Mouse (Mus musculus): ENCODE data around the gene Prr3. TPM values are rescaled to one million over a fixed set of nuclear protein-coding genes. Genes with fewer than 3 reads are reported as not detected.
A peak's percentile ranks its signal among the peaks of the same experiment; 100 is the strongest.
"Not testable (repeated sequence)": the region's sequence is repeated elsewhere in the genome, so short reads cannot be mapped to it uniquely, and the experiment has no call there.

Gene Prr3
- polyA plus RNA-seq, 1 experiment from 2014 or later, result 18.1 TPM

DNA sequence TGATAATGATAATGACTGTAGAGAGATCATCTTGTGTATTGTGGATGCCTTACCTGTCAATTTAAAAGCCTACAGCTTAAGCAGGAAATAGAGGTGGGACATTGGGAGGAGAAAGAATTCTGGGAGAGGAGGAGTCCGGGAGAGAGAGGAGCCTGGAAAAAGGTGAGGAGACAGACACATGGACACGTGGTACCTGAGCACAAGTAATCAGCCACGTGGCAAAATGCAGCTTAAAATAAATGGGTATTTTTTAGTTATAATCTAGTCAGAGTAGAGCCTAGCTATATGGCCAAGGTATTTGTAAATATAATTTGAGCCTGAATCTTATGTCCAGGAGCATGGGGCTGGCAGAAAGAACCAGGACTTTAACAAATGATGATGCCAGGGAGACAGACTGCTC lies 39.5 kb upstream of the Prr3 start:
- no peak overlapping the region for H3K9ac ChIP-seq
- no peaks in the 10 kb centered on the region for H3K27me3 ChIP-seq (replicated peaks)
- peak overlapping the region; percentile 73 for H3K27ac ChIP-seq (replicated peaks)
- H3K9me3 ChIP-seq, result no peaks in the 10 kb centered on the region
- peak overlapping the region; percentile 61 for H3K4me2 ChIP-seq
- WGBS, result 63% methylated on average over 3 of the region's 3 CpGs
- no peak for ATAC-seq (ENCODE audit: extremely low read depth, insufficient number of reproducible peaks, low FRiP score, low TSS enrichment)
- H3K36me3 ChIP-seq, result peaks cover 21% of the 10 kb centered on the region
- peak overlapping the region; percentile 34 for H3K4me3 ChIP-seq
- peaks cover 15% of the 10 kb centered on the region for H3K4me1 ChIP-seq

DNA sequence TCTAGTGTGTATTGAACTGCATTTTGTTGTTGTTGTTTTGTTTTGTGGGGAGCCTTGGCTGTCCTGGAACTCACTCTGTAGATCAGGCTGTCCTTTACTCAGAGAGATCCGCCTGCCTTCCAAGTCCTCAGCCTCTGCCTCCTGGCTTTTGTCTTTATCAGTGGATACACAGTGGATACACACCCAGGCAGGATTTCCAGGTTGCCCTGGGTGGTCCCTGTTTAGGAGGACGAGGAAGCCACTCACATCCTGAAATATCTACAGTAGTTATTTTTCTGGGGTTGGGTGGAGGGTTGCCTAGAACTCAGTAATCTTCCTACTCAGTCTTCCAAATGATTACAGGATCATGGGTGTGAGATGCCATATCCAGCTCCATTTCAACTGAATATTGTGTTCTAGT lies 38.9 kb upstream of the Prr3 start:
- H3K4me1 ChIP-seq, result peaks cover 15% of the 10 kb centered on the region
- no peak overlapping the region for H3K9ac ChIP-seq
- no peak overlapping the region; the same call in 1 of the 2 replicates for H3K27ac ChIP-seq (replicated peaks)
- H3K4me2 ChIP-seq, result peak overlapping the region; percentile 61
- H3K36me3 ChIP-seq, result peaks cover 26% of the 10 kb centered on the region
- WGBS, result 46% methylated on average over 2 of the region's 2 CpGs
- no peaks in the 10 kb centered on the region for H3K9me3 ChIP-seq
- no peak for ATAC-seq (ENCODE audit: extremely low read depth, insufficient number of reproducible peaks, low FRiP score, low TSS enrichment)
- H3K4me3 ChIP-seq, result peak overlapping the region; percentile 34
- H3K27me3 ChIP-seq (replicated peaks), result no peaks in the 10 kb centered on the region

DNA sequence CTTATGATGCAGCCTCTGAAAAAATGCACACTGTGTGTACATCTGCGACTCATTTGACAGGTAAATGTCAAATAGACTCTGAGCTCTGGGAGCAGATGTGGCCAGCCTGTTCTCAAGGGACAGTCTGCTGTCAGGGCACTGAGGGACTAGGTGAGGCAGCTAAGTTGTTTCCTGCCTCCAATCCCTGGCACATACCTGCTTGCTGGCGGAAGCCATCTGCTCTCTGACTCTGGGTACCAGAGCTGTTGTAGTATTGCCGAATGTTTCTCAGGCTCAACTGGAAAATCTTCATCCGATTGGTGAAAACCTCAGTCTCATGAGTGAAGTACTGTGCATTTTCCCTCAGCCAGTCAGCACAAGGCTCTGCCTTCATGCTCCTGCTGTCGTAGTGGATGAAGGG lies 37.0 kb upstream of the Prr3 start:
- ATAC-seq (ENCODE audit: extremely low read depth, insufficient number of reproducible peaks, low FRiP score, low TSS enrichment), result no peak
- no peak overlapping the region for H3K27ac ChIP-seq (replicated peaks)
- peaks cover 4% of the 10 kb centered on the region; the same call in 1 of the 2 replicates for H3K4me1 ChIP-seq
- no peaks in the 10 kb centered on the region for H3K9me3 ChIP-seq
- H3K9ac ChIP-seq, result no peak overlapping the region
- WGBS, result 81% methylated on average over 5 of the region's 5 CpGs
- H3K36me3 ChIP-seq, result peaks cover 26% of the 10 kb centered on the region
- H3K4me3 ChIP-seq, result no peak overlapping the region
- H3K4me2 ChIP-seq, result peak overlapping the region; percentile 61; the same call in 1 of the 2 replicates
- H3K27me3 ChIP-seq (replicated peaks), result no peaks in the 10 kb centered on the region

DNA sequence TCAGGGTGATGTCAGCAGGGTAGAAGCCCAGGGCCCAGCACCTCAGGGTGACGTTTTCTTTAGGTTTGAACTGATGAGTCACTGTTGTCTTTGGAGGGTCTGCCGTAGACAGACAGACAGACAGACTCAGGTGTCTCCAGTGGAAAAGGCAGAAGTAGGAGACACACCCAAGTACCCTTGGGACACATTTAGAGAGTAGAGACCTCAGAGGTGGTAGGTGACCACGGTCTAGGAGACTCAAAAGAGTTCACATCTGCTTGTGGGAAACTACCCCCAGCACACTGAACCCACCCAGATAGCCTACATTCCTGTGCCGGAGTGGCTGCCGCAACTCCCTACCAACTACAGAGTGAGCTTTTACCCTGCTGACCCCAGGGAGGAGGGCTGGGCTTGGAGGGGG lies 34.9 kb upstream of the Prr3 start:
- no peak for ATAC-seq (ENCODE audit: extremely low read depth, insufficient number of reproducible peaks, low FRiP score, low TSS enrichment)
- no peaks in the 10 kb centered on the region for H3K9me3 ChIP-seq
- H3K4me1 ChIP-seq, result no peaks in the 10 kb centered on the region
- H3K36me3 ChIP-seq, result peaks cover 26% of the 10 kb centered on the region
- no peak overlapping the region for H3K9ac ChIP-seq
- H3K4me3 ChIP-seq, result no peak overlapping the region
- no peak overlapping the region for H3K27ac ChIP-seq (replicated peaks)
- H3K4me2 ChIP-seq, result no peak overlapping the region
- no peaks in the 10 kb centered on the region for H3K27me3 ChIP-seq (replicated peaks)
- 91% methylated on average over 5 of the region's 5 CpGs for WGBS

DNA sequence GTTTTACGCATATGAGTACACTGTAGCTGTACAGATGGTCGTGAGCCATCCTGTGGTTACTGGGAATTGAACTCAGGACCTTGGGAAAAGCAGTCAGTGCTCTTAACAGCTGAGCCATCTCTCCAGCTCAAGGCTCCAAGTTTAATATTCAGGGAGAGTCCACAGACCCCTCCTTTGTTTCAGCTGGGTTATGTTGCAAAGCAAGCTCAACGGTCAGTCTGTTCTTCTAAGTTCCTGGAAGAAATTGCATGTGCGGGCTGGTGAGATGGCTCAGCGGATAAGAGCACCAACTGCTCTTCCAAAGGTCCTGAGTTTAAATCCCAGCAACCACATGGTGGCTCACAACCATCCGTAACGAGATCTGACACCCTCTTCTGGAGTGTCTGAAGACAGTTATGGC lies 24.4 kb upstream of the Prr3 start:
- H3K4me2 ChIP-seq; H3K9ac ChIP-seq; ATAC-seq (ENCODE audit: extremely low read depth, insufficient number of reproducible peaks, low FRiP score, low TSS enrichment); H3K9me3 ChIP-seq; H3K27me3 ChIP-seq (replicated peaks); H3K27ac ChIP-seq (replicated peaks); H3K4me1 ChIP-seq; H3K4me3 ChIP-seq: not testable (repeated sequence)
- peaks cover 13% of the 10 kb centered on the region for H3K36me3 ChIP-seq
- 91% methylated on average over 7 of the region's 7 CpGs for WGBS

DNA sequence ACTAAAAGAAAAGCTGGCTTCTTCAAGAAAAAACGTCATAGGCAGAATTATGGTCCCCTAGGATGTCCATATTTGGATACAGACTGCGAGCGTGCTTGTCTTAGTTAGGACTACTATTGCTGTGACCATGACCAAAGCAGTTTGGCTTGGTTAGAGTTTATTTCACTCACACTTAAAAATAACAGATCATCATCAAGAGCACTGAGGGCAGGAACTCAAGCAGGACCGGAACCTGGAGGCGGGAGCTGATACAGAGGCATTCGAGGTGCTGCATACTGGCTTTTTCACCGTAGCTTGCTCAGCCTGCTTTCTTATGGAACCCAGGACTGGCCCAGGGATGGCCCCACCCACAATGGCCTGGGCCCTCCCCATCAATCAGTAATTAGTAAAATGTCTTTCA lies 23.3 kb upstream of the Prr3 start:
- Histone ChIP-seq H3K36me3 (peaks cover 13% of the 10 kb centered on the region), H3K27ac (replicated peaks) (no peak overlapping the region), H3K27me3 (replicated peaks) (no peaks in the 10 kb centered on the region), H3K4me1 (peaks cover 6% of the 10 kb centered on the region), H3K9me3 (0 out of 2 replicates have a peak, but pooled peaks cover 8% of the 10 kb centered on the region), H3K4me2 (no peak overlapping the region), H3K4me3 (no peak overlapping the region), H3K9ac (no peak overlapping the region)
- WGBS, result 88% methylated on average over 7 of the region's 7 CpGs
- no peak for ATAC-seq (ENCODE audit: extremely low read depth, insufficient number of reproducible peaks, low FRiP score, low TSS enrichment)

DNA sequence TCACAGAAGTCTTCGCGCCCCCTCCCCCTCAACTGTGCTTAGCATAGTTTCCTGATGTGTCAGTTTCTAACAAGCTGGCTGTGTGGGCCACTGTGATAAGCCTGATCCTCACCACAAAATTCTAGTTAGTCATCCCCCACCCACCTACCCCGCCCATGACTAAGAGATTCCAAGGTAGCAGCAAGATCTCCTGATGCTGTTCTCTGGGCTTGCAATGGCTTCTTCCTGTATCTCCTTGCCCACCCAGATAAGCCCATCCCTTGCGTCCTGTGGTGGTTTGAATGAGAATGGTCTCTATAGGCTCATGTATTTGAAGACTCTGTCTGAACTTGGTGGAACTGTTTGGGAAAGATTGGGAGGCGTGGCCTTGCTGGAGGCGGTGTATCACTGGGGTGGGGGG lies 21.9 kb upstream of the Prr3 start:
- WGBS, result 88% methylated on average over 6 of the region's 6 CpGs
- Histone ChIP-seq H3K9ac (no peak overlapping the region), H3K36me3 (peaks cover 13% of the 10 kb centered on the region), H3K4me2 (peak overlapping the region; percentile 8; the same call in 1 of the 2 replicates), H3K9me3 (0 out of 2 replicates have a peak, but pooled peaks cover 7% of the 10 kb centered on the region), H3K4me3 (no peak overlapping the region), H3K4me1 (peaks cover 18% of the 10 kb centered on the region), H3K27me3 (replicated peaks) (no peaks in the 10 kb centered on the region), H3K27ac (replicated peaks) (no peak overlapping the region; the same call in 1 of the 2 replicates)
- ATAC-seq (ENCODE audit: extremely low read depth, insufficient number of reproducible peaks, low FRiP score, low TSS enrichment), result peak; percentile 68; the same call in 1 of the 2 replicates

DNA sequence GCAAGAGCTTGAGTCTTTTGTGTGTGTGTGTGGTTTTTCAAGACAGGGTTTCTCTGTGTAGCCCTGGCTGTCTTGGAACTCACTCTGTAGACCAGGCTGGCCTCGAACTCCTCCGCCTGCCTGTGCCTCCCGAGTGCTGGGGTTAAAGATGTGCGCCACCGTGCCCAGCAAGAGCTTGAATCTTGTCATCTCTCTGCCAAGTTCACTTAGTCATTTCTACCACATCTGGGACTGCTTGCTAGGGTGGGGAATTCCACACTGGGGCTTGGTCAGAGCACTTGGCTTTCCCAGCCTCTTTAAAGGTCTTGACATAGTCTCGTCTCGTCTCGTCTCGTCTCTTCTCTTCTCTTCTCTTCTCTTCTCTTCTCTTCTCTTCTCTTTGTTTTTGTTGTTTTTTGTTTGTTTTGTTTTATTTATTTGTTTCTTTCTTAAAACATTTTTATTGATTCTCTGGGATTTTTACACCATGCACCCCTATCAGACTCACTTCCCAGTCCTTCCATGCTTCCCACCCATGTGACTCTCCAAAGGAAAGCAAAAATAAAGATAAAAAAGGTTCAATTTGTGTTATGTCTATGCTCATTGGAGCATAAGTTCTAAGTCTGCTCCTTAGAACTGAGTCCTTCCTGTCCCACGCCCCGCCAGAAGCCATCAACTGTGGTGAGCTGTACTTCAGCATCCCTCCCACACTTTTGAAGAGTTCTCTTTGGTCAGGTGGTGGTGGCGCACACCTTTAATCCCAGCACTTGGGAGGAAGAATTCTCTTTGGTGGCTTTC lies 21.3 kb upstream of the Prr3 start:
- H3K27ac ChIP-seq (replicated peaks), result peak overlapping the region; percentile 5; the same call in 1 of the 2 replicates
- ATAC-seq (ENCODE audit: extremely low read depth, insufficient number of reproducible peaks, low FRiP score, low TSS enrichment), result no peak
- H3K9me3 ChIP-seq, result 0 out of 2 replicates have a peak, but pooled peaks cover under 1% of the 10 kb centered on the region
- H3K9ac ChIP-seq, result no peak overlapping the region
- H3K36me3 ChIP-seq, result peaks cover 6% of the 10 kb centered on the region
- WGBS, result 94% methylated on average over 12 of the region's 12 CpGs
- H3K4me3 ChIP-seq, result no peak overlapping the region
- peak overlapping the region; percentile 47; the same call in 1 of the 2 replicates for H3K4me2 ChIP-seq
- peaks cover 18% of the 10 kb centered on the region for H3K4me1 ChIP-seq
- no peaks in the 10 kb centered on the region for H3K27me3 ChIP-seq (replicated peaks)

DNA sequence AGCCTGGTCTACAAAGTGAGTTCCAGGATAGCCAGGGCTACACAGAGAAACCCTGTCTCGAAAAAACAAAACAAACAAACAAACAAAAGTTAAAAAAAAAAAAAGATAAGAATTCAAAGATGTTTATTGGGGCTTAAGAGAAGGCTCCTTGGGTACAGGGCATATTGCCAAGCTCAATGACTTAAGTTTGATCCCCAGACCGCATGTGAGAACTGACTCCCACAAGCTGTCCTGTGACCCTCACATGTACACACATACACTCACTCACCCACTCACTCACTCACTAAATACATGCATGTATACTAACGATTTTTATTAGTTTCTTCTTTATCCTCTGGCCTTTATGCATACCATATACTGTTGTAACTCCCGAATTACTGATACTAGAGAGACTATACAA lies 20.3 kb upstream of the Prr3 start:
- 83% methylated on average over 4 of the region's 4 CpGs for WGBS
- ATAC-seq (ENCODE audit: extremely low read depth, insufficient number of reproducible peaks, low FRiP score, low TSS enrichment), result no peak
- H3K27me3 ChIP-seq (replicated peaks), result no peaks in the 10 kb centered on the region
- no peaks in the 10 kb centered on the region; the same call in 1 of the 2 replicates for H3K36me3 ChIP-seq
- 0 out of 2 replicates have a peak overlapping the region, but pooled peaks have one; percentile 5 for H3K27ac ChIP-seq (replicated peaks)
- H3K4me1 ChIP-seq, result peaks cover 21% of the 10 kb centered on the region
- no peak overlapping the region for H3K4me3 ChIP-seq
- H3K4me2 ChIP-seq, result peak overlapping the region; percentile 47
- H3K9me3 ChIP-seq, result no peaks in the 10 kb centered on the region
- H3K9ac ChIP-seq, result no peak overlapping the region

DNA sequence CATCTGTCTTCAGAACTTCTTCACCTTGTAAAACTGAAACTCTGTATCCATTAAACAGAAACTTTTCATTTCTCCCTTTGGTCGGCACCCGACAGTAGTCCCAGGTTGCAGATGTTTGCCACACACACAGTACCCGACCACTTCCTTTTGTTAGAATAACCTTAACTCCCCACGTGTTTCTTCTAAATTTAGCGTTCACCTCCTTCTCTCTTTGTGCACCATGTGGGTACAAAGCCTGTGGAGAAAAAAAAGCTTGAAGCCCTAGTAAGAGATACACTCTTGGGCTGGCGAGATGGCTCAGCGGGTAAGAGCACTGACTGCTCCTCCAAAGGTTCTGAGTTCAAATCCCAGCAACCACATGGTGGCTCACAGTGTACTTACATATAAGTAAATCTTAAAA lies 19.3 kb upstream of the Prr3 start:
- H3K27me3 ChIP-seq (replicated peaks), result no peaks in the 10 kb centered on the region
- no peak overlapping the region for H3K9ac ChIP-seq
- peak overlapping the region; percentile 47 for H3K4me2 ChIP-seq
- no peak overlapping the region for H3K27ac ChIP-seq (replicated peaks)
- H3K4me3 ChIP-seq, result peak overlapping the region; percentile 16
- peaks cover 28% of the 10 kb centered on the region for H3K4me1 ChIP-seq
- 61% methylated on average over 7 of the region's 7 CpGs for WGBS
- no peak for ATAC-seq (ENCODE audit: extremely low read depth, insufficient number of reproducible peaks, low FRiP score, low TSS enrichment)
- no peaks in the 10 kb centered on the region for H3K9me3 ChIP-seq
- H3K36me3 ChIP-seq, result no peaks in the 10 kb centered on the region; the same call in 1 of the 2 replicates

DNA sequence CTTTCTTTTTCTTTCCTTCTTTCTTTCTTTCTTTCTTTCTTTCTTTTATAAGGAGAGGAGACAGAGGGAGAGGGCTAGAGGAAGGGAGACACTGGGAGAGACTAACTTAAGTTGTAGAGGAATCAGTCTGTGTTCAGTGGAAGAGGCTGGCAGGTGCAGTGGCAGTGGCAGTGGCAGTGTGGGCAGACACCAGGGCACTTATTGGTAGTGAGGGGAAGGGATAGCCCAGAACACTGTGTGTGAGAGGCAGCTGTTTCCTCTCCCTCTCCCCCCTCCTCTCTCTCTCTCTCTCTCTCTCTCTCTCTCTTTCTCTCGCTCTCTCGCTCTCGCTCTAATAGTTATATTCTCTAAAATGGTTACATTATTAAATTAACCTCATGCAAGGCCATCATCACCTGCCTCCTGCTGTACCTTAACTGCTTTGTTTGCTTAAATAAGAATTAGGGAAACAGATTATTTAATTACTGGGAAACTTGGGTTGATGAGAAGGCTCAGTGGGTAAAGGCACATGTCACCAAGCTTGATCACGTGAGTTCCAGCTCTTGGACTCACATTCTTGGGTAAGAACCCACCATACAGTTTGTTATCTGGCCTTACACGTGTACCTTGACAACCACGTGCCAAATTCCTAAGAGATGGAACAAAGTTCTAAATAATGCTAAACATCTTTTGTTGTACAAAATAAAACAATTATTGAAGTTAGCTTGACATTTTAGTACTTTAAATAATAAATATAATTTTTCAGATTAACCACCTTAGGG lies 18.7 kb upstream of the Prr3 start:
- Histone ChIP-seq H3K9ac (0 out of 2 replicates have a peak overlapping the region, but pooled peaks have one; percentile 24), H3K4me1 (peaks cover 28% of the 10 kb centered on the region), H3K4me2 (peak overlapping the region; percentile 47), H3K4me3 (peak overlapping the region; percentile 28), H3K27ac (replicated peaks) (no peak overlapping the region), H3K9me3 (no peaks in the 10 kb centered on the region), H3K27me3 (replicated peaks) (no peaks in the 10 kb centered on the region), H3K36me3 (no peaks in the 10 kb centered on the region; the same call in 1 of the 2 replicates)
- 69% methylated on average over 6 of the region's 6 CpGs for WGBS
- ATAC-seq (ENCODE audit: extremely low read depth, insufficient number of reproducible peaks, low FRiP score, low TSS enrichment), result no peak
